Mouse (Mus musculus): ENCODE data around the gene Il3.

Gene Il3

DNA sequence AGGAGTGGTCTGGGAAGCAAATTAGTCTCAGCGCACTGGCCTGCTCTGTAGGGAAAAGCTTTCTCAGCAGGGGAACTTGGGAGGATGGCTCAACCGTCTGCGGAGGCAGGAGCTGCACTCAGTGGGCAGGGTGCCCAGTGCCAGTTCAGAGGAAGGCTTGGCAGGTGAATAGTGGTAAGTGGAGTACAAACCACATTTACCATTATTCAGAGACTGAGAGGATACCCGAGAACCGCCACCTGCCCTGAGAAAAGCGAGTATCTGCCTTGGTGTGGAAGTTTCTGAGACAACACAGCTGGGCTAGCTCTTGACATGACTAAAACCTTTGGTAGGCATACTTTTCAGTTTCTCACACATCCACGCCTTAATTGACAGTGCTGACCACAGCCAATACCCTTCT, 49.7 kb downstream of the Il3 start:
- DNase-seq (ENCODE audit: low spot score in 2 of 2), result no peak

DNA sequence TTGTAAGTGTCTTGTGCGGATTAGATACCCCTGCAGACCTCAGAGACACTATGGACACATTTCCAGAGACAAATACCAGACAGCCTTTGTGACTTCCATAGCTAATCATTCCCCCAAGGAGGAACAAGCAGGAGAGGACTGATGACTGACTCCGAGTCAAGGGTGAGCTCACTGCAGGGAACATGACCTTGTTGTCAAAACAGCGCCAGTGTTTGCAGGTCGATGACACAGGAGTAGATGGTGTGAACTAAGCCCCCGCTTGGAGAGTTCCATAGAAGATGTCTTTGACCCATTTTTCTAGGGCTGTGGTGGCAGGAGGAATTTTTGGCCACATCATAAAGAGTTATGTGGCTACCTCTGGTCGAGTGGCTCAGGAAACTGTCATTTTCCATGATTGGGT, 51.0 kb downstream of the Il3 start:
- DNase-seq (ENCODE audit: low spot score in 2 of 2), result no peak

Measured in urinary bladder, adult 18-20 months (tissue).